Mouse (Mus musculus): ENCODE measurements around the gene 1700028P14Rik. TPM values are rescaled to one million over a fixed set of nuclear protein-coding genes. Genes with fewer than 3 reads are reported as not detected.

1700028P14Rik gene
- polyA plus RNA-seq, 1 experiment from 2014 or later: 0.89 TPM

- Histone ChIP-seq H3K27me3 (no peaks in the 10 kb centered on the region), H3K4me3 (replicated peaks) (no peak overlapping the region), H3K27ac (no peak overlapping the region), H3K4me1 (no peaks in the 10 kb centered on the region), H3K9me3 (no peaks in the 10 kb centered on the region), H3K9ac (no peak overlapping the region), H3K36me3 (replicated peaks) (no peaks in the 10 kb centered on the region), H3K4me2 (no peak overlapping the region)
- 88% methylated on average over 8 of the region's 8 CpGs for WGBS
- ATAC-seq (ENCODE audit: low FRiP score): no peak
These were observed 131.5 kb downstream of the 1700028P14Rik start for GRCm38 (mm10) chr19:23521071-23521470.

GRCm38 (mm10) chr19:23520629-23521028 lies 132.0 kb downstream of the 1700028P14Rik start:
- H3K4me1 ChIP-seq: no peaks in the 10 kb centered on the region
- no peak overlapping the region for H3K4me2 ChIP-seq
- H3K4me3 ChIP-seq (replicated peaks): no peak overlapping the region
- WGBS: 87% methylated on average over 5 of the region's 5 CpGs
- H3K27me3 ChIP-seq: no peaks in the 10 kb centered on the region
- H3K36me3 ChIP-seq (replicated peaks): no peaks in the 10 kb centered on the region
- H3K9ac ChIP-seq: no peak overlapping the region
- H3K9me3 ChIP-seq: no peaks in the 10 kb centered on the region
- H3K27ac ChIP-seq: no peak overlapping the region
- ATAC-seq (ENCODE audit: low FRiP score): no peak

- no peak for ATAC-seq (ENCODE audit: low FRiP score)
- WGBS: 92% methylated on average over 5 of the region's 5 CpGs
- Histone ChIP-seq H3K4me3 (replicated peaks) (no peak overlapping the region), H3K4me2 (no peak overlapping the region), H3K9me3 (no peaks in the 10 kb centered on the region), H3K27ac (no peak overlapping the region), H3K9ac (no peak overlapping the region), H3K36me3 (replicated peaks) (no peaks in the 10 kb centered on the region), H3K27me3 (no peaks in the 10 kb centered on the region), H3K4me1 (no peaks in the 10 kb centered on the region)
These were observed 134.1 kb downstream of the 1700028P14Rik start for GRCm38 (mm10) chr19:23518477-23518876.

GRCm38 (mm10) chr19:23511303-23511702 lies 141.3 kb downstream of the 1700028P14Rik start:
- no peak for ATAC-seq (ENCODE audit: low FRiP score)
- WGBS: 49% methylated on average over 2 of the region's 2 CpGs

More at GRCm38 (mm10) chr19:23511303-23511702, 141.3 kb downstream of the 1700028P14Rik start:
- no peak overlapping the region for H3K4me3 ChIP-seq (replicated peaks)
- H3K9me3 ChIP-seq: no peaks in the 10 kb centered on the region
- H3K27me3 ChIP-seq: no peaks in the 10 kb centered on the region
- no peak overlapping the region for H3K4me2 ChIP-seq
- peaks cover 13% of the 10 kb centered on the region for H3K4me1 ChIP-seq
- H3K9ac ChIP-seq: no peak overlapping the region
- H3K36me3 ChIP-seq (replicated peaks): no peaks in the 10 kb centered on the region
- no peak overlapping the region for H3K27ac ChIP-seq

Other genes with a start within 250 kb of the 1700028P14Rik start
- gene Mamdc2, start 204.4 kb downstream of the 1700028P14Rik start, polyA plus RNA-seq (2016; fragmentation: Nextera tagmentation; extraction: Ambion mirVana): 0.62 and 1.5 TPM in 2 replicates
- 9.8 and 10.1 TPM in 2 replicates for gene Ptar1, start 34.6 kb upstream of the 1700028P14Rik start, polyA plus RNA-seq (2016; fragmentation: Nextera tagmentation; extraction: Ambion mirVana)
- gene Apba1, start 106.1 kb upstream of the 1700028P14Rik start, polyA plus RNA-seq (2016; fragmentation: Nextera tagmentation; extraction: Ambion mirVana): 2.5 and 2.8 TPM in 2 replicates